Mouse (Mus musculus) liver, embryonic 16.5 days (tissue): ENCODE measurements around the gene Olfr975. TPM values are rescaled to one million over a fixed set of nuclear protein-coding genes. Genes with fewer than 3 reads are reported as not detected.
"Not testable (repeated sequence)": the region's sequence is repeated elsewhere in the genome, so short reads cannot be mapped to it uniquely, and the experiment has no call there.

Experiments
- ATAC-seq: fragments of 200-750 bp; cut with Nextera tagmentation; 2 replicates; pipeline ENCODE4 v1.8.0; 2017; ENCODE audit warnings: low read depth, mild to moderate bottlenecking, moderate number of reproducible peaks, moderate library complexity
- H3K27ac ChIP-seq: fragments of 300-500 bp; sonication (generic); 2 replicates; pipeline ENCODE4 v1.5.1; 2014; ENCODE audit warnings: mild to moderate bottlenecking, low read length
- H3K27me3 ChIP-seq: fragments of 300-500 bp; sonication (generic); 2 replicates; pipeline ENCODE4 v1.6.1; 2014; ENCODE audit warnings: low read depth, low read length, mixed read lengths; ENCODE audit not compliant: control insufficient read depth, insufficient read depth
- H3K36me3 ChIP-seq: fragments of 300-500 bp; sonication (generic); 2 replicates; pipeline ENCODE4 v1.6.1; 2014; ENCODE audit warnings: mild to moderate bottlenecking; ENCODE audit not compliant: control insufficient read depth, insufficient read depth
- H3K4me1 ChIP-seq: fragments of 300-500 bp; sonication (generic); 2 replicates; pipeline ENCODE4 v1.6.1; 2014; ENCODE audit warnings: low read depth, low read length, mixed read lengths; ENCODE audit not compliant: control insufficient read depth
- H3K4me2 ChIP-seq: fragments of 300-500 bp; sonication (generic); 2 replicates; pipeline ENCODE4 v1.6.1; 2014; ENCODE audit warnings: low read depth, low read length, mixed read lengths
- H3K4me3 ChIP-seq: fragments of 300-500 bp; sonication (generic); 2 replicates; pipeline ENCODE4 v1.5.1; 2014; ENCODE audit warnings: low read depth, mild to moderate bottlenecking, low read length
- H3K9ac ChIP-seq: fragments of 300-500 bp; sonication (generic); 2 replicates; pipeline ENCODE4 v1.6.1; 2014; ENCODE audit warnings: low read depth, low read length
- H3K9me3 ChIP-seq: fragments of 300-500 bp; sonication (generic); replicated peaks from 2 replicates; pipeline ENCODE4 v1.6.1; 2016; ENCODE audit warnings: low read length; ENCODE audit not compliant: control insufficient read depth
- WGBS: fragments of 180-500 bp; shearing (Covaris S2); extraction: QIAGEN DNeasy Blood & Tissue Kit; methylation state at CpG from one replicate; pipeline ENCODE4 v1.1.7; 2014; ENCODE audit not compliant: insufficient replicate concordance; 5-methylcytosine and 5-hydroxymethylcytosine counted together
- polyA plus RNA-seq: library from polyadenylated mRNA; unstranded; fragments of >200 nt; fragmentation: Nextera tagmentation; extraction: Ambion mirVana; gene quantifications from 2 replicates; pipeline ENCODE4 v1.2.1, GENCODE M21; 2015

Gene Olfr975
- not detected in 2 replicates for polyA plus RNA-seq

- WGBS: 44% methylated on average over 1 of the region's 1 CpGs
- no peaks in the 10 kb centered on the region for H3K4me1 ChIP-seq
- no peaks in the 10 kb centered on the region for H3K27me3 ChIP-seq
- no peak within 1 kb of the TSS for H3K9ac ChIP-seq
- H3K36me3 ChIP-seq: no peaks in the 10 kb centered on the region
- H3K4me2 ChIP-seq: no peak within 1 kb of the TSS
- H3K4me3 ChIP-seq: no peak within 1 kb of the TSS
- ATAC-seq: no peak
- no peaks in the 10 kb centered on the region for H3K9me3 ChIP-seq
- no peak within 1 kb of the TSS for H3K27ac ChIP-seq
These were observed at the start of gene Olfr975 for GRCm38 (mm10) chr9:39951946-39952345. Gene Olfr975, minus strand, starts transcription at chr9:39952046.

DNA sequence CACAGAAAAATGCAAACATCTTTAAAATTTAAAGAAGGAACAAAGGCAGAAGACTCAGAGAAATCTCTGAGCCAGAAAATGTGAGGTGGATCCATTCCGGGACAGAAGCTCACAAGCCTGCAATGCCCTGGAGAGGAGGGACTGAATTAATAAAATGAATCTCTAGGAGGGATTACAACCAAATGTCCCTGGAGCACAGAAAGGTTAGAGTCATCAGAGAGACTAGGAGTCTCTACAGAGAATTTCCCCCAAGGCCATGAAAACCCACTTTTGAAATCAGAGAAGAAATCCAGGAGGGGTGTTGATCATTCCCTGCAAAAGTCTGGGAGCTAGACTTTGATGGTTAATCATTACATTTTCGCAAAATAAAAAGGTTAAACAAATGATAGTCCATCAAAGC is 40.0 kb upstream of the Olfr975 start, which contains the start of gene Olfr978:
TSS of gene Olfr978 (plus strand) at position 301 of the 400 bp plus-strand sequence.
- no peak within 1 kb of the TSS for H3K27ac ChIP-seq
- H3K4me2 ChIP-seq: no peak within 1 kb of the TSS
- H3K4me1 ChIP-seq: no peaks in the 10 kb centered on the region
- no peak within 1 kb of the TSS for H3K4me3 ChIP-seq
- no peaks in the 10 kb centered on the region for H3K9me3 ChIP-seq
- H3K36me3 ChIP-seq: no peaks in the 10 kb centered on the region
- no peaks in the 10 kb centered on the region for H3K27me3 ChIP-seq
- no peak within 1 kb of the TSS for H3K9ac ChIP-seq
- no peak for ATAC-seq
- 48% methylated on average over 2 of the region's 2 CpGs for WGBS

- not testable (repeated sequence) for H3K27ac ChIP-seq, ATAC-seq, H3K27me3 ChIP-seq, H3K36me3 ChIP-seq, H3K9ac ChIP-seq, H3K4me1 ChIP-seq, H3K4me3 ChIP-seq, H3K4me2 ChIP-seq, H3K9me3 ChIP-seq
- 44% methylated on average over 1 of the region's 1 CpGs for WGBS
These were observed 24.8 kb upstream of the Olfr975 start for GRCm38 (mm10) chr9:39976581-39977145.

DNA sequence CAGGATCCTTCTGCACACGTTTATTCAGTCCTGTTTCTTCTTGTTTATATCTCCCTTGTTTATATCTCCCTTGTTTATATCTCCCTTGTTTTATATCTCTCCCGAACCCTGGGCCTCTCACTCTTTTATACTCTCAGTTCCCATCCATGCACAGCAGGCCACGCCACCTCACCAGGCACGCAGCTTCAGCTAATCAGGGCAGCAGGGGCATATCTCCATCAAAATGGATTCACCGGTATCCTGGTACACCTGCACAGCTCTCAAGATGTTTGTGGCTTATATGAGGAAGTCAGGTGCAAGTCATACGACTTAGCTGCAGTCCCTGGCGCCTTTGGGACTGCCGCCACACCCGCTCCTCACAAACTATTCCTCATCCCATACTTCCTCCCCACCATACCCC is 9.2 kb upstream of the Olfr975 start, which contains the start of gene Olfr976:
TSS of gene Olfr976 (minus strand) at position 101 of the 400 bp plus-strand sequence.
- not testable (repeated sequence) for H3K27ac ChIP-seq, H3K4me3 ChIP-seq, H3K27me3 ChIP-seq, H3K4me2 ChIP-seq, H3K4me1 ChIP-seq, H3K9ac ChIP-seq, H3K9me3 ChIP-seq, H3K36me3 ChIP-seq, ATAC-seq
- WGBS: 51% methylated on average over 7 of the region's 9 CpGs

GRCm38 (mm10) chr9:39937201-39937600 is 14.6 kb downstream of the Olfr975 start, which contains the start of gene Olfr974:
Gene Olfr974, plus strand, starts transcription at chr9:39937501.
- H3K9me3 ChIP-seq: no peaks in the 10 kb centered on the region
- no peak within 1 kb of the TSS for H3K4me2 ChIP-seq
- no peaks in the 10 kb centered on the region for H3K36me3 ChIP-seq
- ATAC-seq: no peak
- H3K27ac ChIP-seq: no peak within 1 kb of the TSS
- 51% methylated on average over 1 of the region's 1 CpGs for WGBS
- H3K4me3 ChIP-seq: no peak within 1 kb of the TSS
- no peaks in the 10 kb centered on the region for H3K27me3 ChIP-seq
- H3K9ac ChIP-seq: no peak within 1 kb of the TSS
- no peaks in the 10 kb centered on the region for H3K4me1 ChIP-seq

DNA sequence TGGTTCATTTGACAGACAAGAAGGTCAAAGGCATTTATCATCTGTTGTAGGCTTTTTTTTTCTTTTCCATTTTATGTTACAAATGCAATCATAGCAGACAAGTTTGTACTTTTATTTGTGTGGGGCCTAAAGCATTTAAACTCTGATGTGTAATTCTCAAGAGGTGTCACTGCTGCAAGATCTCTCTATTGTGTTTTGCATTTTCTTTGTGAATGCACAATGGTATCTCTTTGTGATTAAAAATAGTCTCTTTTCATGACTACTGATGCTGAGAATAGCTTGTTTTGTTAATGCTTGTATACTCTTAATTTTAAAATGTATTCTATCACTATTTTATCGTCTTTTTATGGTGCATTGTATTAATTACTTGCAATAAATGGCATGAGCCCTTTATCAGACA is 23.0 kb downstream of the Olfr975 start:
- H3K4me2 ChIP-seq, H3K4me1 ChIP-seq, H3K9ac ChIP-seq, ATAC-seq, H3K4me3 ChIP-seq, H3K27ac ChIP-seq, H3K27me3 ChIP-seq, H3K9me3 ChIP-seq, H3K36me3 ChIP-seq: not testable (repeated sequence)
- 49% methylated on average over 1 of the region's 1 CpGs for WGBS

GRCm38 (mm10) chr9:39927975-39928836 is 23.6 kb downstream of the Olfr975 start:
- not testable (repeated sequence) for ATAC-seq, H3K27ac ChIP-seq, H3K9me3 ChIP-seq, H3K36me3 ChIP-seq, H3K4me2 ChIP-seq, H3K9ac ChIP-seq, H3K4me1 ChIP-seq, H3K4me3 ChIP-seq, H3K27me3 ChIP-seq
- WGBS: no CpG with 5 or more reads among the region's 4 CpGs

DNA sequence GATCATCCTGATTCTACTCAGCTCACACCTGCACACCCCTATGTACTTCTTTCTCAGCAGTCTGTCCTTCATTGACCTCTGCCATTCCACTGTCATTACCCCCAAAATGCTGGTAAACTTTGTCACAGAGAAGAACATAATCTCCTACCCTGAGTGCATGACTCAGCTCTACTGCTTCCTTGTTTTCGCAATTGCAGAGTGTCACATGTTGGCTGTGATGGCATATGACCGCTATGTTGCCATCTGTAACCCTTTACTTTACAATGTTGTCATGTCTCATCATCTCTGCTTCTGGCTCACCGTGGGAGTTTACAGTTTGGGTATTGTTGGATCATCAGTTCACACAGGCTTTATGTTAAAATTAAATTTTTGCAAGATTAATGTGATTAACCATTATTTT is 41.9 kb downstream of the Olfr975 start:
- Histone ChIP-seq H3K4me1 (no peaks in the 10 kb centered on the region), H3K36me3 (no peaks in the 10 kb centered on the region), H3K4me3 (no peak overlapping the region), H3K27me3 (no peaks in the 10 kb centered on the region), H3K9me3 (no peaks in the 10 kb centered on the region), H3K27ac (no peak overlapping the region), H3K9ac (no peak overlapping the region), H3K4me2 (no peak overlapping the region)
- ATAC-seq: no peak; the same call in 1 of the 2 replicates
- WGBS: 29% methylated on average over 3 of the region's 3 CpGs

DNA sequence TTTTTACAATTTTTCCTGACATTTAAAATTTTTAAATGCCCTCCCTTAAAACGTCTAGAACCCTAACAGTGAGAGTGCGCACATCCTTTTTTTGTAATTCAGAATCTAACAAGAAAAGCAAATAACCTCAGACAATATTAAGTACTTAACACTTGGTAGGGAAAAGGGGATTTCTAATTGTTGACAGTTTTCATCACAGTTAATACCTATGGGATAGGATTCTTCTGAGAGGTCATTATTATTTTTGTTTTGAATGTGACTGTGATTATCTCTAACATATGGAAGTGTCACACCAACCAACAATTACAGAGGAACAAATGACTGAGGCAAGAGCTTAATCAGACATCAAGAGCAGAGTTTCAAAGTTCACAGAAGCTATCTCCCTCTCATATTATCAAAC is 44.8 kb downstream of the Olfr975 start, which contains the start of gene Olfr229:
TSS of gene Olfr229 (plus strand) at position 301 of the 400 bp plus-strand sequence.
- WGBS: 52% methylated on average over 2 of the region's 2 CpGs
- no peak for ATAC-seq

More for the DNA sequence above, 44.8 kb downstream of the Olfr975 start, which contains the start of gene Olfr229:
- no peaks in the 10 kb centered on the region for H3K9me3 ChIP-seq
- H3K4me1 ChIP-seq: no peaks in the 10 kb centered on the region
- no peak within 1 kb of the TSS for H3K4me3 ChIP-seq
- no peaks in the 10 kb centered on the region for H3K27me3 ChIP-seq
- H3K36me3 ChIP-seq: no peaks in the 10 kb centered on the region
- no peak within 1 kb of the TSS for H3K27ac ChIP-seq
- no peak within 1 kb of the TSS for H3K4me2 ChIP-seq
- no peak within 1 kb of the TSS for H3K9ac ChIP-seq
